ENCODE assay signal across 8 mouse cellular contexts in genomic region chr3:50905993-50906831, GRCm38 (mm10).
DNase-seq lines count a peak whose midpoint lies in the region; ATAC-seq lines count a peak whose summit lies in the region.

No protein-coding gene starts in this region.

- peak; percentile 90 for DNase-seq in NIH3T3 (ENCODE audit: low read depth)
- peak; percentile 96 to 98 for DNase-seq in cerebellum, postnatal 10 days
- DNase-seq in frontal cortex, postnatal 36 days (ENCODE audit: low spot score in 2 of 2) = peak; percentile 96 to 97
- DNase-seq in hindbrain, embryonic 14.5 days (ENCODE audit: low spot score) = peak; percentile 98
- peak; percentile 99 to 100 for DNase-seq in layer of hippocampus, postnatal 25 days (ENCODE audit: extremely low spot score in 1 of 2, low spot score in 1 of 2)
- DNase-seq in lung, postnatal 14 days = peak; percentile 95
- DNase-seq in ovary, postnatal 36 days (ENCODE audit: low spot score) = peak; percentile 93
- peak; percentile 96 for DNase-seq in thymus, postnatal 14 days

- no peaks in the 10 kb centered on the region for H3K27me3 ChIP-seq in hindbrain, embryonic 14.5 days (ENCODE audit: control insufficient read depth, insufficient read depth, low read length)

- H3K4me3 ChIP-seq in hindbrain, embryonic 14.5 days (replicated peaks; ENCODE audit: low read length) = peak overlapping the region; percentile 23

- 9% methylated on average over 32 of the region's 32 CpGs for WGBS in hindbrain, embryonic 14.5 days

- H3K9me3 ChIP-seq in hindbrain, embryonic 14.5 days (ENCODE audit: control insufficient read depth, low read length) = no peaks in the 10 kb centered on the region

- peak overlapping the region; percentile 78 for H3K27ac ChIP-seq in hindbrain, embryonic 14.5 days

- peak overlapping the region; percentile 57 for H3K4me2 ChIP-seq in hindbrain, embryonic 14.5 days (replicated peaks)

- H3K36me3 ChIP-seq in hindbrain, embryonic 14.5 days (replicated peaks; ENCODE audit: control insufficient read depth, insufficient read depth) = no peaks in the 10 kb centered on the region

- peak; percentile 78 for ATAC-seq in hindbrain, embryonic 14.5 days (ENCODE audit: low FRiP score)

- peak overlapping the region; percentile 46 for H3K9ac ChIP-seq in hindbrain, embryonic 14.5 days

- H3K4me1 ChIP-seq in hindbrain, embryonic 14.5 days (replicated peaks; ENCODE audit: control insufficient read depth, insufficient read depth, low read length) = peaks cover 25% of the 10 kb centered on the region

Comparison
In these comparisons a context has a peak if more than half of its experiments do, and no peak if none do; other contexts are left out.
1. Peak in every context shown above with its lines: DNase-seq, ATAC-seq, H3K4me3 ChIP-seq and H3K27ac ChIP-seq.